Mouse (Mus musculus): ENCODE data around the gene C1qtnf2.

C1qtnf2 gene

DNA sequence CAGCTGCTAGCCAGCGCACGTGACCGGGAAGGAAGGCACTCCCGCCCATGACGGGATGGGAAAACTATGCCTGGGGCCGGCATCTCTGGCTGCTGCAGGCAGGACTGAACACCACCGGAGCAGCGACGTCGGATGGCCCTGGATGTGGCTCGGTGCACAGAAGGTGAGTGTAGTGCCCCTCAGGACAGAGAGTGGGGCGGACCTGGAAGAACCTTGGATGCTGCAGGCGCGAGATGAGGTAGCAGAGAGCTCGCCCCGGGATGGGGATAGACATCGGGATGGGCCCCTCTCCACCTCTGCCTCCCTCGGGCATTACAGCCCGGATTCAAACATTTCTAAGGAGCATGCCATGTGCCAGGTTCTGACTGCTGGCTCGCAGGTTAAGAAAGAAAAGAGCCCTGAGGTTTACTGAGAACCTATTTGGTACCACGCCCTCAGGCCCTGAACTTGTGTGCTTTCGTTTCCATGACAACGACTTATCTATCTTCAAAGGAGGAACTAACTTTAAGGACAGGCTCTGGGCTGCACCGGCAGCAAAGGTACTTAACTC, at the start of gene C1qtnf2:
Gene C1qtnf2 (plus strand): TSS at position 52 of the 550 bp plus-strand sequence.
- no peak for DNase-seq (ENCODE audit: low read depth, low spot score)

DNA sequence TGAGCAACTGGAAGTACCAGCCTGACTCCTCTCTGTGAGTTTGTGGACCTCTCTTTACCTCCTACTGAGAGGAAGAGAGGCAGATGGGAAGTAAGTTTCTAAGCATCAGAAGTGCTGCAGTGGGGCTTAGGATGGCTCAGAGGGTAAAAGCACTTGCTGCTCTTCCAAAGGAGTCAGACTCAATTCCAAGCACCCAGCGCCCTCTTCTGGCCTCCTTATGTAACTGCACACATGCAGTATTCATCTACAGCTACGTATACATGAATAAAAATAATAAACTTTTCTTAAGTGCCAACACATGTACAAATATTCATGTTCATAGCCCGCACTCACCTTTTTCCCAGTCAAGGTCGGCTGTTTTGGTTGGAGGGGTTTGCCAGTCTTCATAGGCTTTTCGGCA, 49.7 kb upstream of the C1qtnf2 start:
- DNase-seq (ENCODE audit: low read depth, low spot score), result no peak

DNA sequence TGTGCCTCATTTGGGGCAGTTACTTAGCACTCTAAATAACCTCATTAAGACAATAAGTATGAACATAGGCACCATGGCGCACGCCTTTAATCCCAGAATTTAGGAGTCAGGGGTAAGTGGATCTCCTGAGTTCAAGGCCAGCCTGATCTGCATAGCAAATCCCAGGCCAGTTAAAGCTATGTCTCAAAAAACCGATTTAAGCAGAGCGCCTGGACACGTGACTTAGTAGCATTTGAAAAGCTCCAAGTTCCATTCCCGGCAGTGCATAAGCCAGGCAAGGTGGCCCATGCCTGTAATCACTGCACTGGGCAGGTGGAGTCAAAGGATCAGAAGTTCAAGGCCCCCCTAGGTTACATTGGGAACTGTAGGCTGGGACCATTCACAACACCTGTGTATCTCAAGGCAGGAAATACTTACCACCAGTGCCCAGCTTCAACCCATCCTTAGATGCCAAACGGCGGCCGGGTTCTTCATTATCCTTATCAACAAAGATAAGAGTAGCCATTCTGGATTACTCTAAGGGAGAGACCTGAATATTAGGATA, 48.8 kb upstream of the C1qtnf2 start:
- DNase-seq (ENCODE audit: low read depth, low spot score), result no peak

DNA sequence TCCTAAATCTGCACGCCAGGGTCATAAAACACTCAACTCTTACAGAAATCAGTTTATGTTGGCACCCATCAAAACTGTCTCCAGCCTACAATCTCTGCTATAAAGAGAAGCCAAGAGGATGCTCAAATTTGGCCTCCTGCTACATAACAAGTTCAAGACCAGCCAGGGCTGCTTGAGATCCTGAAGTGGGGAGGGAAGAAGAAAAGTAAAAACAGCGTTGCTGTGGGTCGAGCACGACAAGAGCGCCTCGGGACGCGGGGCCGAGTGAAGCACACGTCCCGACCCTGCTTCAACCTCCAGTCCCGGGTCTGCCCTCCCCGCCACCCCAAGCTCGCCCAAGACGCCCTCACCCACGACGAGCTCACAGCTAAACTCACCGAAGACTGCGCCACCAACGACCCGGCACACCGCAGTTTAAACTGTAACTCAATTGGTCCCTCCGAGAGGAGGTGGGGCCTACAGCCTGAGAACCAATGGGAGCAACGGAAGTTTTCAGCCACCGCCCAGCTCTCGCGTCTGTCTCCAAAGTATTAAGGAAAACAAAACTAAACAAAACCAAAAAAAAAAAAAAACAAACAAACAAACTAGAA, 48.2 kb upstream of the C1qtnf2 start, which contains the start of gene Pttg1:
Gene Pttg1 (minus strand): TSS at position 428 of the 590 bp plus-strand sequence.
- peak; percentile 61 for DNase-seq (ENCODE audit: low read depth, low spot score)

DNA sequence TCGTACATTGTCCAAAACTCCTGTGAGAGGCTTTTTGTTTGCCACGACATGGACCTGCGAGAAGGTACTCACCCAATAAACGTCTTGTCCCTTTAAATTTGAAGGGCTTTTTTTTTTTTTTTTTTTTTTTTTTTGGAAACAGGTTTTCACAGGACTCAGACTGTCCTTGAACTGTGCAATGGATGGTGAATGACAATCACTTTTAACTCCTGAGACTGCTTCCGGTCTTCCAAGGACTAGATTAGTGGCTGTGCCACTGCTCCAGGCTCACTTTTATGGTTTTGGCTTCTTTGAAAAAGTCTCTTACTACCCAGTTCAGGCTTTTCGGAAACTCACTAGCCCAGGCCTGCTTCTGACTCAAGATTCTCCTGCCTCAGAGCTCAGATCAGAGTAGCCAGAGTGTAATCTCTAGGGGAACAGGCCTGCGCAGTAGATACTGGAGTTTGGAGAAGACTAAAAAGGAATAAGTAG, 47.6 kb upstream of the C1qtnf2 start:
- no peak for DNase-seq (ENCODE audit: low read depth, low spot score)

DNA sequence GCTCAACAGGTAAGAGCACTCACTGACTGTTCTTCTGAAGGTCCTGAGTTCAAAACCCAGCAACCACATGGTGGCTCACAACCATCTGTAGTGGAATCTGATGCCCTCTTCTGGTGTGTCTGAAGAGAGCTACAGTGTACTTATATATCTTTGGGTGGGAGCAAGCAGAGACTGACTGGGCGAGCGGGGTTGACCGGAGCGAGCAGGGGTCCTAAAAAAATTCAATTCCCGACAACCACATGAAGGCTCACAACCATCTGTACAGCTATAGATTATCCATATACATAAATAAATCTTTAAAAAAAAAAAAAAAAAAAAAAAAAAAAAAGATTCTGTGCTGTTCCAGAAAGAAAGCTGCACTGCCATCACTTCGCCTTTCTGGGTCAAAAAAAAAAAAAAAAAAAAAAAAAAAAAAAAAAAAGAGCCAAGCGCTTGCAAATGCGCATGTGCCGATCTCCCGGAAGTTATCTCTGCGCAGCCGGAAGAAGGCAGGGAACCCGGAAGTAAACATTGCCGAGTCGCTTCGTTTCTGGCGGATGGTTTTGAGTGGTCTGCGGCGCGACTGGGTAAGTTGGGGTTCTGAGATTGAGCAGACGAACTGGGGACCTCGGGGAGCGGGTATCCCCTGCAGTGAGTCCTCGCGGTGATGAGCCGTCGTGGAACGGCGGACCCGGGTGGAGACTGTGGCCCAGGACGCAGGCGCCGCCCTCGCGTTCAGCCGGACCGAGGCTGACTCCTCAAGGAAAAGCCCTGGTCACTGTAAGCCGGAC, 40.6 kb upstream of the C1qtnf2 start, which contains the start of gene Slu7:
Gene Slu7 (plus strand): TSS at position 491 of the 770 bp plus-strand sequence.
- DNase-seq (ENCODE audit: low read depth, low spot score), result peak; percentile 70

DNA sequence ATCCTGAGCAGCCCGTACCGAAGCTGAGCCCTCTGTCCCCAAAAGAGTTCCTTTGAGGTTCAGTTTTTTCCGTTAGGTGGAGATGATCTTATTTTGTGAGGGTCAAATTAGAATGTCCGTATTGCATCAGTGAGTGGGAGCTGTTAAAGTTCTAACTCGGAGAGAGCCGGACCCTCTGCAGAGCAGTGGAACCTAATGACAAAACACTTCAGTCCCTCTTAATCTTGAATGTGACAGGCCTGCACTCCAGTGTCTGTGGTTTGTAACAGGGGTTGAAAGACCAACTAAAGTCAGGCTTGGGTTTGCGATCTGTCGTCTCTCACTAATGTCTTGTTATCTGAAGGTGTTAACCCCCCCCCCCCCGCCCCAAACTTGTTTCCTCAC, 40.1 kb upstream of the C1qtnf2 start:
- no peak for DNase-seq (ENCODE audit: low read depth, low spot score)

DNA sequence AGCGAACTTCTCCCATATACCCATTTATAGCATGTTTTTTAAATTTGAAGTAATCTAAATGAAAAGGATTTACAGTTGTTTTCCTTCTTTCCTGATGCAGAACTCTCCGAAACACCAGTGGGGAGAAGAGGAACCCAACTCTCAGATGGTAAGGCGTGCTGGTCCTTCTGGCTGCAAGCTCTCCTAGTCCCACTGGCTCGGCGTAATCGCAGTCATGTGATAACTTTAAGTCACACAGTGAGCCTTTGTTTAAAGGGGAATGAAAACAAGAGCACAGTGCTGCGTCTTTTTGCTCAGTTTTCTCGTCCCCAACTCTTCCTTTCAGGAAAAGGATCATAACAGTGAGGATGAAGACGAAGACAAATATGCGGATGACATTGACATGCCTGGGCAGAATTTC, 33.0 kb upstream of the C1qtnf2 start:
- DNase-seq (ENCODE audit: low read depth, low spot score), result no peak

DNA sequence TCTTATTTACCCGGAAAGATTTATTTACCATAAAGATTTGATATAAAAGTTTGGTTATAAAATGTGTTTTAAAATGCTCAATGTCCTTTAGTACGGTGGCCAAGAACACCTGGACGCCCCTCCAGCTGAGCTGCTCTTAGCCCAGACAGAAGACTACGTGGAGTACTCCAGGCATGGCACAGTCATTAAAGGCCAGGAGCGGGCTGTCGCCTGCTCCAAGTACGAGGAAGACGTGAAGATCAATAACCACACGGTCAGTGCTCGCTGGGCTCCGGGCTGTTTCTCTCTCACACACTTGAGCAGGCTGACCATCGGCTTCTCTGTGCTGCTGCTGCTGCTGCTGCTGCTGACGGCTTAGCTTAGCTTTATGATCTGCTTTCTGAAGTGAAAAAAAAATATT, 30.9 kb upstream of the C1qtnf2 start:
- DNase-seq (ENCODE audit: low read depth, low spot score), result no peak

DNA sequence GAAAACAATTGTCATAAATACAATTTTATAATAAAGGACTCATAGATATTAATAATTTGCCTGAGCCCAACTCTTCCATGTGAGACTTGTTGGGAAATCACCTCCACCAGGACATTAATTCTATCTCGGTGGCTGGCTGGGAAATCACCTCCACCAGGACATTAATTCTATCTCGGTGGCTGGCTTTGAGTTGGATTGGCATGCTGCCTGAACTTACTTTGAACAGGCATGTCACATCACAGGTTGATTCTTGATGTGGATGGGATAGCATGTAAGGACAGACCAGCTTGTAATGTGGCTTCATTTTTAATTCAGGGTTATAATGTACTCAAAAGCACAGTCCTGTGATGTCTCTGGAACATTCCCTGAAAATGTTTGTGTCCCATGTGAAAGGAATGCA, 24.2 kb upstream of the C1qtnf2 start:
- no peak for DNase-seq (ENCODE audit: low read depth, low spot score)

DNA sequence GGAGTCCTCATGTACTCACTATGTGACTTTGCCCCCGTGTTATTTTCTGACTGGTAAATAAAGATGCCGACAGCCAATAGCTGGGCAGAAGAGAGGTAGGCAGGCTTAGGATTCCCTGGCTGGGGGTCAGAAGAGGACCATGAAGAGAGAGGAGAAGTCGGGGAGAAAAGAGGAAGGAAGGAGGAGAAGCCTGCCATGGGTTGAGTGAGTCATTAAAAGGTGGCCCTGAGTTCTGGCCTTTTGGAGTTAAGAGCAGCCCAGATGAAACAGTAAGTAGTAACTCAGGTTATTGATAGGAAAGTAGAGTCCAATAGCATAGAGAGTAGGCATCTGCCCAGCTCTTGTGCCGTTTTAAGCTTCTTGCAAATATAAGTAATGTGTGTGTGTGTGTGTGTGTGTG, 22.8 kb upstream of the C1qtnf2 start:
- no peak for DNase-seq (ENCODE audit: low read depth, low spot score)

DNA sequence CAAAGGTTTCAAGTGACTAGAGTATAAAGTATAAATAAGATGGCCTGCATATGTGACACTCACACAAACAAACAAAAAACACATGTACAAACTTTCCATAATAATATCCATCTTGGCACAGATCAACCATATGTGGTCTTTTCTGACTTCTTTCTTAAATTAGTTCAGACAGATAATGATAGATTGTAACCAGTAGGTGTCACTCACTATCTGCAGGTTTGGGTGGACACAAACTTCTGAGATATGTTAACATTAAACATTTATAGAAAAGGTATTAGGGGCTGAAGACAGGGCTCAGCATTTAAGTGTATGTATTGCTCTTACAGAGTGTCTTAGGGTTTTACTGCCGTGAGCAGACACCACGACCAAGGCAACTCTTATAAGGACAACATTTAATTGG, 21.8 kb upstream of the C1qtnf2 start:
- no peak for DNase-seq (ENCODE audit: low read depth, low spot score)

DNA sequence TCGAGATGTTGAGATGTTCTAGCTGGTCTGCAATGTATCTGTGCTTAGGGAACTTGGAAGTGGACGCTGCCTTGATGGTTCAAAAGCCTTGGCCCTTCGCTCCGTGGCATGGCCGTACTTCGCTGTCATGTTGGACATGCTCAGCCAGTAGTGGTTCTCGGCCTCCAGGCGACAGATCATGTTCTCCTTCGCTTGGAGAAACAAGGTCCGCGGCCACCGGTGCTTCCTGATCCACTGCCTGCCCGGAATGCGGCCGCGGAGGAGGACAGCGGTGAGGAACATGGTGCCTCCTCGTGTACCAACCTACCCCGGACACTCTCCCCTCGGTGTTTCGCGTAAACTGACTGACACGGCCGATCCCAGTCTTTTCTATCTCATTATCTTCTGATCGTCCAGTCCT, 10.9 kb upstream of the C1qtnf2 start:
- DNase-seq (ENCODE audit: low read depth, low spot score), result no peak

DNA sequence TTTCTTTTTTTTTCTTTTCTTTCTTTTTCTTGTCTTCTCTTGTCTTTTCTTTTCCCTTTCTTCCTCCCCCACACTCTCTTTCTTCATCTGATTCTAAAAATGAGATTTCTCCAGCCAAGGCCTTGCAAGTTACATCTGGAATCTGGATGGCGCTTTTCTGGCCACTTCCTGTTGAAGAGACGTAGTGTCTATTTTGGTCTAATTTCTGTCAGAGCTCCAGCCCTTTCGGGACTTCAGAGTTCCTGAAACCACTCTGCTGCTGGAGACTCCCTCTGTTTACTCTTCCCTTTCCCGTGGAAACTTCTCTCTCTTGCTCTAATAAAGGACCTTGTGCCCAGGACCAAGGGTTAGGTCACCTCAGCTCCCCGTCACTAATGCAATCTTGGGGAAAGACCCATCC, 4.0 kb upstream of the C1qtnf2 start:
- DNase-seq (ENCODE audit: low read depth, low spot score), result no peak

DNA sequence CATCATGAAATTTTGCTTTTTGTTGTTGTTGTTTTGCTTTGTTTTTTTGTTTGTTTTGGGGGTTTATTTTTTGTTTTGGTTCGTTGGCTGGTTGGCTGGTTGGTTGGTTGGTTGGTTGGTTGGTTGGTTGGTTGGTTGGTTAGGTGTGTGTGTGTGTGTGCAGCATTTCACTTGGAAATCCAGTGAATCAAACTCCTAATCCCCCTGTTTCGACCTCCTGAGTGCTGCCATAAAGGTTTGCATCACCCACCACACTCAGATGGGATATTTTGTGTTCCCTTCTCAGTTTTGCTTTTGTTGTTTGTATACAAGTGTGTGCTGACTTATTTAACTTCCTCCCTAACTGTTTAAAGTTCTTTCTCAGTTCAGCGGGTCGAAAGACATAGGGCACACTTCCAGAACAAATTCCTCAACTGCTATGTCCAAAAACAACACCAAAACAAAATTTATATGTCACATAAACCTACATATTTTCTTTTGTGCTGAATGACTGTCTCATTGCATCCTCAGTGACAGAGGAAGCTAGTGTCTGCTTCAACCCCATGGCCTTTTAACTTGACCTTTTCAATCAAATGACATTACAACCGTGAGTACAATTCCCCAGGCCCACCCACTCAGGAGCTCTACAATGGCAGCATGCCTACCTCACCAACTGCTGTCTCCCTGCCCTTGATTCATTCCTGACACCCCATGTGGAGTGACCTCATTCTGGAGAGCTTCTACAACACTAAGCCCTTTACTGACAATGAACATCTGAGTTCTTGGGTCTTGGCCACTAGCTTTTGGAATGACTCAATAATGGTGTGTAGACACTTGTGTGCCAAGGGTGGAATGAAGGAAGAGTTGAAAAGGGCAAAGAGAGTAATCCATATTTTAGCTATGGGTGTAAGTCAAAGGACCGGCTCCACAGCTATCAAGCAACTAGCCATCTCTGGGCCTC, 2.9 kb upstream of the C1qtnf2 start:
- DNase-seq (ENCODE audit: low read depth, low spot score), result no peak

DNA sequence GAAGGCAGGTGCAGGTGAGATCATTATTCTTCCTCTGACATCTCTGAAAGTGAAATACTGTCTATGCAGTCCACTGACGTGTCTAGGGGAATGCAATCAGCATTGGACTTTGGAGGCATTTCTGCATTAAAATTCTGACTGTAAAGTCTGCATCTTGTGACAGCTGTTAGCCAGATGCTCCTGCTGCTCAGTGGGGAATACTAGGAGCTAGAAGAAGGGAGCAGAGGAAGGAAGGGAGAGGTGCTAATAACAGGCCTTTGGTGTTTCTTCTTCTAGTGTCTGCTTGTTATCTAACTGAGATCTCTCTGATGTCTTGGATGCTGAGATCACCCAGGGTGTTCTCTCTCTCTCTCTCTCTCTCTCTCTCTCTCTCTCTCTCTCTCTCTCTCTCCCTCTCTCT, 961 bp upstream of the C1qtnf2 start:
- no peak for DNase-seq (ENCODE audit: low read depth, low spot score)

DNA sequence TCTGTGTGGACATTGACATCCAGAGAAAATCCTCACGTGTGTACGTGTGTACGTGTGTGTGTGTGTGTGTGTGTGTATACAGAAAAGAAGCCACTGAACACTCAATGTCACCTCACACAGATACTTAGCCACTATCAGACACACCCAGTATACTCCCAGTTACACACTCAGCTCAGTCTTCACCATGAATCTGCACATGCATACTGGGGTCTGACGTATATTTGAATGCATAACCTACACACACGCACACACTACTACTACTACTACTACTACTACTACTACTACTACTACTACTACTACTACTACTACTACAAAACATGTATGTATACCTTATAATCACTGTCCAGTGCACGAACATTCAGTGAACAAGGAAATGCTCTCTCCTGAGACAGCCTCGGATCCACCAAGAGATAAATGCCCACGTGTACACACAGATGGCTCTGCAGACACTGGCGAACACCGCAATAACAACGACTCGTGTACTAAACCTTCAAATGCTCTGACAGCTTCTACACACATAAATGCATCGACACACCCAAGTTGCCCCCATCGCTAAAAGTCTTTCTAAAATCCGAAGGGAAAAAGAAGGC, 346 bp upstream of the C1qtnf2 start:
- DNase-seq (ENCODE audit: low read depth, low spot score), result no peak

DNA sequence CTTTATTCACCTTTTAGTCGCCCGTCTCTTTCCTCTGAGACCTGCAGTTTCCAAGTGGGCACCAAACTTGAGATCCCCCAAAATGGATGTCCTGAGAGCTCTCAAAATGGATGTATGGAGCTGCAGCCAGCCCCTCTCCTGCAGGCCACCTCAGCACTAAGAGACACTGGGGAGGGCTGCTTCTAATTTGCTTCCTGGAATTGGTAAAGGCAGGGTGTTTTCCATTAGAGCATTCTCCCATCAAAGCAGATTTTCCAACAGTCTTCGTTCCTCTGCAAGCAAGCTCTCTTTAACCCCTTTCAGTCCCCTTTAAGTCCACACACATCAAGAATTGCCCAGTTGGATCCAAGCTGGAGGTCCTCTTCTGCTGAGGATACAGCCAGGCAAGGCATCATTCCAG, 5.3 kb downstream of the C1qtnf2 start:
- no peak for DNase-seq (ENCODE audit: low read depth, low spot score)

DNA sequence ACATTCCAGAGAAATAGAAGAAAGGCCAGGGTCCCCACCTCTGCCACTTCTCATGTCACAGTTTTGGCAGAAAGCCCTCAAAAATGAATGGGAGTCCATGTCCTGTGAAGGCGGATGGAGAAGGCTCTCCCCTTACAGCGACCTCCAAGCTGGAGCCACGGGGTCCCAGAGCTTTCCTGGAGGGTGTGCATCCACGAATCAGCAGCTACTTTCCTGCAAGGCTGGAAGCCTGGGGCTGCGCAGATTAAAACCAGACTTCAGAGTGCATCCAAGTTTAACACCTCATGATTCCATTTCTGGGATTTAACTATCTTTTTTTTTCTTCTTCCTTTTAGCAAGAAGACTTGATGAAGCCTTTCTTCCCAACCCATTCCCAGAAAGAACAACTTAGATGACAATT, 6.5 kb downstream of the C1qtnf2 start:
- DNase-seq (ENCODE audit: low read depth, low spot score), result no peak

DNA sequence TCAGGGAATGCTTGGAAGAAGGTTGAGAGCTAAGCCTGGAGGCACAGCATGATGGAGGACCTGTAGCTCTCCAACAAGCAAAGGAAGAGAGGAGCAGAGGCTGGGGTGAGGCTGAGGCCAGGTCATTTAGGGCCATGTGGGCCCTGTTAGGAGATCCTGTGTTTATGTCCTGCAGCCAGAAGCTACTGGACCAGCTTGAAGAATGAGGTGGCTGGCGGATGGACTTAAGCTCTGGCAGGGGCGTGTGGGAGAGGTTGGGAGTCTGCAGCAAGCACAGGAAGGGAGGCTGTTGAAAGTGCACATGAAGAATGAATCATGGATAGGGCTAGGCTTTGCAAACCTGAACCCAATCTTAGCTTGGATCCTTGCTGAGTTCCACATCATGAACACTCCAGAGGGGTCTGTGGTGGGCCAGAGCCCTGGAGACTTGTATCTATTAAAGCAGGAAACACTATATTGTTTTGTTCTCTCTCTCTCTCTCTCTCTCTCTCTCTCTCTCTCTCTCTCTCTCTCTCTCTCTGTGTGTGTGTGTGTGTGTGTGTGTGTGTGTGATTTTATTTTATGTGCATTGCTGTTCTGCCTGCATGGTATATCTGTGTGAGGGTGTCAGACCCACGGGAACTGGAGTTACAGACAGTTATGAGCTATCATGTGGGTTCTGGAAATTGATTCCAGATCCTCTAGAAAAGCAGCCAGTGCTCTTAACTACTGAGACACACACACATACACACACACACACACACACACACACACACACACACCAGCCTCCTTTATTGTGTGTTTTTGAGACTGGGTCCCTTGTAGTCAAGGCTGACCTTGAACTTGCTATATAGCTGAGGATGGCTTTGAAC, 7.8 kb downstream of the C1qtnf2 start:
- no peak for DNase-seq (ENCODE audit: low read depth, low spot score)
